Mouse (Mus musculus): ENCODE measurements around the gene Parl. TPM values are rescaled to one million over a fixed set of nuclear protein-coding genes. Genes with fewer than 3 reads are reported as not detected.
A peak's percentile ranks its signal among the peaks of the same experiment; 100 is the strongest.

The Parl gene
- polyA plus RNA-seq, 1 experiment from 2014 or later: 143 TPM

DNA sequence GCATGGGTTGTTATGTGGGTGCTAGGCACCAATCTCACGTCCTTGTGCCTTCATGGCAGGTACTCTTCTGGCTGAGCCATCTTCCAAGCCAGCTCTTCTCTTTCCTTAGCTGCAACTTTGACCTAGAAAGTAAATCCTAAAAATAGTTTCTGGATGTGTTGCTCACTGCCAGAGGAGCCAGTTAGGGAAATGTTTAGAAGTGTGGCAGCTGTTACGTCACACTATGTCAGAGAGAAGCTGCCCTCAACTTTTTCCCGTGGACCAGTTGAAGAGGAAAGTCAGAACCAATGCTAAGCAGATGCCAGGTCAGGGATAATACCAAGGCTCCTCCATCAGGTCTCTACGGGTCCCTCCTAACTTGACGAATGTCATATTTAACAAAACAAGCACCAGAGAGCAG, 22.8 kb downstream of the Parl start:
- no peaks in the 10 kb centered on the region for H3K4me1 ChIP-seq
- no peak overlapping the region for H3K4me3 ChIP-seq
- H3K27ac ChIP-seq: no peak overlapping the region
- peaks cover 73% of the 10 kb centered on the region for H3K36me3 ChIP-seq (replicated peaks)
- no peak for DNase-seq (ENCODE audit: extremely low spot score, low spot score)
- no peaks in the 10 kb centered on the region for H3K9me3 ChIP-seq
- no peaks in the 10 kb centered on the region for H3K27me3 ChIP-seq (ENCODE audit: poor library complexity, severe bottlenecking)
- 93% methylated on average over 5 of the region's 5 CpGs for whole genome bisulfite sequencing

DNA sequence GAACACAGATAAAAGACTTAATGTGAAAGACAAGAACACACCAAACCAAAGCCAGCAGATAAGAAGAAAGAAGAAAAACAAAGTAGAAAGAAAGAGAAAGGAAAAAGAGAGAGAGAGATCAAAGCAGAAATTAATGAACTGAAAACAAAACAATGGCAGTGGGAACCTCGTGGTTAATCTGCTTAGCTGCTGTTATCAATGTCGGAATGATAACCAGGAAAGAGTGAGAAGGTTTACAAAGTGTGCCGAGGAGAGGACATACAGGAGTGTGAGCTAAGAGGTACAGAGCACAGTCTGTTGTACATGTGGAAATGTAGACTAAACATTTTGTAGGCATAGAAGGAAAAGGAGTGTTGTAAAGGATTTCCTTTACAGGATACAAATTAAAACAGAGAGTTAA, 29.2 kb downstream of the Parl start:
- H3K27ac ChIP-seq: no peak overlapping the region
- WGBS: 34% methylated on average over 3 of the region's 3 CpGs
- peaks cover 9% of the 10 kb centered on the region for H3K36me3 ChIP-seq (replicated peaks)
- no peak overlapping the region for H3K4me3 ChIP-seq
- H3K9me3 ChIP-seq: no peaks in the 10 kb centered on the region
- no peak for DNase-seq (ENCODE audit: extremely low spot score, low spot score)
- H3K4me1 ChIP-seq: peaks cover 5% of the 10 kb centered on the region; the same call in 1 of the 2 replicates
- no peaks in the 10 kb centered on the region for H3K27me3 ChIP-seq (ENCODE audit: poor library complexity, severe bottlenecking)

DNA sequence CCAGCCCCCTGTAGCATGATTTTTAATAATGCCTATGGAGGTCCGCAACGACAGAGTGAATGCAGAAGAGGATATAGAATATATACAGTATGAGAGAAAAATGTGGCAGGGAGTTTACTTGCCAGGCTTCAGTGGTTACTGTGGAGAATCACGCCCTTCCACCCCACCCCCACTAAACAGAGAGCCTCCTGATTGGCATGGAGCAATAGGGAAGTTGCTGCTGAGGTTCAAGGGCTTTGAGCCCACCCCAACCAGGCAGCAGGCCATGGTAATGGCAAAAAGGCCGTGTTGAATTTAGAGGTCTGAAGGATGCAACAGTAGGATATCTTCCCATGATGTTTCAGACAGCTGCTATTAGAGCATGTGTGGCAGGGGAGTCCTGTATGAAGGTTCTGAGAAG, 30.8 kb downstream of the Parl start:
- Histone ChIP-seq H3K4me1 (peaks cover 5% of the 10 kb centered on the region; the same call in 1 of the 2 replicates), H3K27me3 (ENCODE audit: poor library complexity, severe bottlenecking) (no peaks in the 10 kb centered on the region), H3K27ac (no peak overlapping the region), H3K36me3 (replicated peaks) (no peaks in the 10 kb centered on the region), H3K4me3 (no peak overlapping the region), H3K9me3 (no peaks in the 10 kb centered on the region)
- DNase-seq (ENCODE audit: extremely low spot score, low spot score): no peak
- 85% methylated on average over 4 of the region's 4 CpGs for WGBS

DNA sequence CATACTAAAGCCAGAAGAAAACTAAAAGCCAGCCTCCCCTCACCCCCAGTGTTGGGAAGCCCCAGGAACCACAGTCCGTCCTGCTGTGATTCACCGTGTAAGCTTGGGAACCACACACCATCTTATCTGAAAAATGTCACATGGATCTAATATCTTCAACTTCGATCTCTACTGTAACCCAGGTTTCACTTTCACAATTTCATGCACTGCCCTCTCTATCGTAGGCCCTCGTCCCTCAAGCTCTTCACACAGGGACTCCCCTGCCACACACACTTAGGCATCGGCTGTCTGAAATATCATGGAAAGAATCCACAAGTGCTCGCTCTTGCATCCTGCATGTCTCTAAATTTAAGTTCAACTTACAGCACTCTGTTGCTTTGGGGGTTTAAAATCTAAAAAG, 37.1 kb downstream of the Parl start:
- 87% methylated on average over 7 of the region's 7 CpGs for WGBS
- no peak for DNase-seq (ENCODE audit: extremely low spot score, low spot score)
- H3K27me3 ChIP-seq (ENCODE audit: poor library complexity, severe bottlenecking): no peaks in the 10 kb centered on the region

DNA sequence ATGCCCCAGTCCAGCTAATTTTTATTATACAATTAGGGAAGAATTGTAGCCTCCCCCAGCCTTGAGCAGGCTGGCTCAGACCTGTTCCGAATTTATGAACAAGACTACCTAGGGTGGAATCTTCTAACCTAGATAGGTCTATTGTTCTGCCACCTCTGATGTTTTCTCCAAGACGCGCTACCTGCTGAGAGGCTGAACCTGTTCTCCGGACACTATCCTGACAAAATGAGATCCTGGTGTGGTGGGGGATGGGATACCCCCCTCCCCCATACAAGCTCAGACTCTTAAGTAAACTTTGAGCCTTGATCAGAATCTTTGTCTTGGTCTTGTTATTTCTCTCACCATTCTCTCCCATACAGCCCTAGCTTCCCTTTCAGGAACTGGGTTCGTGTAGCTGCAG, 44.3 kb downstream of the Parl start:
- Histone ChIP-seq H3K4me1 (no peaks in the 10 kb centered on the region), H3K9me3 (no peaks in the 10 kb centered on the region), H3K27me3 (ENCODE audit: poor library complexity, severe bottlenecking) (no peaks in the 10 kb centered on the region), H3K27ac (no peak overlapping the region), H3K4me3 (no peak overlapping the region), H3K36me3 (replicated peaks) (no peaks in the 10 kb centered on the region)
- DNase-seq (ENCODE audit: extremely low spot score, low spot score): no peak
- WGBS: 75% methylated on average over 5 of the region's 5 CpGs

More for the DNA sequence above, 37.1 kb downstream of the Parl start:
- H3K4me3 ChIP-seq: no peak overlapping the region
- H3K36me3 ChIP-seq (replicated peaks): no peaks in the 10 kb centered on the region
- H3K9me3 ChIP-seq: no peaks in the 10 kb centered on the region
- no peaks in the 10 kb centered on the region for H3K4me1 ChIP-seq
- H3K27ac ChIP-seq: no peak overlapping the region

DNA sequence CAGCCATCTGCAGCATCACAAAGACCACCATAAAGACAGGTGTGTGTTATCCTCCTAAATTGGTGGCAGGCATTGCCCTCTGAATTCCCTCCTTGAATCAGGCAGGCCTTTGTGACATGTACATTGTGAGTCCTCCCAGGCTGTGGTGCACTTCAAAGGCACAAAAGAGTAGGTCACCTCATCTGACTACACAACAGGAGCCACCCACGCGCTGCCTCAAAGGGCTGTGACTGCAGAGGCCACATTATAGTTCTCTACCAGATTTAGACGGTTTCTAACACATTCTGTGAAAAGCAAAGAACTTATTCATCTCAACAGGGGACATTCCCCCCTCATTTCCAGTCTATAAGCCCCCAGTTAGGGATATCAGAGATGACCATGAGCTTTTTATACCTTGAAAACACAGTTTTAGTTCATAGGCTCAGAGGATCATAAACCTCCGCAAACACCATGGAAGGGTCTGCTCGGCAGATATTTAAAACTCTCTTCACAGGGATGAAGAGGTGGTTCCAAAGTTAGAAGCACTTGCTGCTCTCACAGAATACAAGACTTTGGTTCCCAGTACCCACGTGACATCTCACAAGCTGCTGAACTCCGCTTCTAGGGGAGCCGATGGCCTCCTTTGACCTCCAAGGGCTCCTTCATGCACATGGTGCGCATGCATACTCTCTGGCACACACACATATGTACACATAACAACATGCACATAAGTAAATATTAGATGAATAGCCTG, 53.6 kb downstream of the Parl start:
- H3K27me3 ChIP-seq (ENCODE audit: poor library complexity, severe bottlenecking): no peaks in the 10 kb centered on the region
- no peaks in the 10 kb centered on the region for H3K4me1 ChIP-seq
- H3K4me3 ChIP-seq: no peak overlapping the region
- DNase-seq (ENCODE audit: extremely low spot score, low spot score): no peak
- H3K9me3 ChIP-seq: no peaks in the 10 kb centered on the region
- no peak overlapping the region for H3K27ac ChIP-seq
- no peaks in the 10 kb centered on the region for H3K36me3 ChIP-seq (replicated peaks)
- 88% methylated on average over 9 of the region's 9 CpGs for WGBS

DNA sequence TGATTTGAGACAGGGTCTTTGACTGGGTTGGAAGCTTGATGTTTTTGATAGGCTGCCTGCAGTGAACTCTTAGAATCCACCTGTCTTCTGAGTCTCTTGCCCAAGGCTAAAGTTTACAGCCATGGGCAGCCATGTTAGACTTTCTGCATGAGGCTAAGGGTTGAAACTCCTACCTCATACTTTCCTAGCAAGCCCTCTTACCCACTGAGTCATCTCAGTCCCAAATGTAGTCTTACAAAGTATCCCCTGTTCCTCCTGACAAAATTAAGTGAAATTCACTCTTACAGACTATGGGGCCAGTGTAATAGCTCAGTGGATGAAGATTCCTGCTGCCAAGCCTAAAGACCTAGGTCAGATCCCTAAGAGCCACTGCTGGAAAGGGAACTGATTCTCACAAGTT, 55.1 kb downstream of the Parl start:
- Histone ChIP-seq H3K9me3 (no peaks in the 10 kb centered on the region), H3K27ac (no peak overlapping the region), H3K27me3 (ENCODE audit: poor library complexity, severe bottlenecking) (peaks cover 5% of the 10 kb centered on the region), H3K4me3 (no peak overlapping the region), H3K4me1 (no peaks in the 10 kb centered on the region), H3K36me3 (replicated peaks) (no peaks in the 10 kb centered on the region)
- no peak for DNase-seq (ENCODE audit: extremely low spot score, low spot score)

DNA sequence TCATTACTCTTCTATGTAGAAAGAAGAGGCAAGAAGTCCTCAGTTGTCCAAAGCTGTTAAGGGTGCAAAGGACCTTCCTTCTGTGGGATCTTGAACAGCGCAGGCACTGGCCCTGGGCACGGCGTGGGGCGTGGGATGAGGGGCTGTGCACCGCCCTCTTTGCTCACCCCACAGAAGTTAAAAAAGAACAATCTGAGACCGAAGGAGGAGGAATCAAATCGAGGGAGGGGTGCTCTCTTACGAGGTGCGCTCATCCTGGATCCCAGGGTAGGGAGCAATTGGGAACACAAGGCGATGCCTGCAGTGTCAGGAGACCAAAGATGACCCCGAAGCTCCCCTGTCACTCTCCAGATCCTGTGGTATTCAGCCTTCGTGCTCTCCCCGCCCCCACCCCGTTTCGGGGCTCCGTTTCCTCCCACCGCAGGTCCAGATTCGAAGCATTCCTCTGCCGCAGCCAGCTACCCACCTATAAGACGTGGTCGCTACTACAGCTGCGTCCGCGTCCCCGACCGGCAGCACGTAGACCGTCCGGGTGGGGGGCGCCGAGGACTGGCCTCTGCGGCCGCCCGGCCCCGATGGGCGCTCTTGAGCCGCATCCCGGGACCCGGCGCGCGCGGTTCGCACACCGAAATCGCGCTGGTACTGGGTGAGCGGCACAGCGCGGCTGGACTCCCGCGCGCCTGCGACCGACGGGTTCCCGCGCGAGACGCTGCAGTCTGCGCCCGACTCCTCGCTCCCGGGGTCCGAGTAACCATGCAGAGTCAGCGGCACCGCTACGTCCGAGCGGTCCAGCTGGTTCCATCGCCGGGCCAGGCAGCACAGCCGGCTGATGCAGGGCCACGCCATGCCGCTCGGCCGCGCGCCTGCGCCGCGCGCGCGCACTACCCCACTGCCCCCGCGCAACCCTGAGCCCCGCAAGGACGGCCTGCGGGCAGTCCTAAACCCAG, 61.4 kb downstream of the Parl start, which contains the start of gene Map6d1:
TSS of gene Map6d1 (minus strand) at position 891 of the 947 bp plus-strand sequence.
- Histone ChIP-seq H3K36me3 (replicated peaks) (0 out of 2 replicates have a peak, but pooled peaks cover 2% of the 10 kb centered on the region), H3K4me3 (peak within 1 kb of the TSS; percentile 85), H3K27ac (peak within 1 kb of the TSS; percentile 87), H3K4me1 (peaks cover 26% of the 10 kb centered on the region), H3K9me3 (no peaks in the 10 kb centered on the region), H3K27me3 (ENCODE audit: poor library complexity, severe bottlenecking) (peaks cover 39% of the 10 kb centered on the region)
- DNase-seq (ENCODE audit: extremely low spot score, low spot score): peak; percentile 62
- under 1% methylated on average over 90 of the region's 90 CpGs for WGBS

DNA sequence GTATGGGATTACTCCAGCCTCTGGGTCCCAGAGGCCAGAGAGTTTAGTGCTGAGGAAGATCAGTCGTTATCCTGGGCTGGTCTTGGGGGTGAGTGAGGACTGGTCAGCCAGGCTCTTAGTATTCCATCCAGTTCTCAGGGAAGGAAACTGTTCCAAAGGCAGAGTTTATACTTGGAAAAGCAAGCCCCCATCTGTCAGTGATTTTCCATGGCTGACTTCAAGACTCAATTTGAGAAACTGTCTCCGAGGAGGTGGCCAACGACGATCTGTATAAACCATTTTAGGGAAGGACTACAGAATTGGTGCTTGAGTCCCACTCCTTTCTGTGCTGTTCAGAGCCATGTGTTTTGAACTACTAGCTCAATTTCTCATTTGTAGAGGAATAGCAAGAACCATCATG, 63.5 kb downstream of the Parl start:
- Histone ChIP-seq H3K4me3 (no peak overlapping the region), H3K9me3 (no peaks in the 10 kb centered on the region), H3K36me3 (replicated peaks) (peaks cover 16% of the 10 kb centered on the region), H3K27me3 (ENCODE audit: poor library complexity, severe bottlenecking) (peaks cover 39% of the 10 kb centered on the region), H3K4me1 (peaks cover 26% of the 10 kb centered on the region), H3K27ac (no peak overlapping the region)
- no peak for DNase-seq (ENCODE audit: extremely low spot score, low spot score)
- 87% methylated on average over 4 of the region's 4 CpGs for WGBS

DNA sequence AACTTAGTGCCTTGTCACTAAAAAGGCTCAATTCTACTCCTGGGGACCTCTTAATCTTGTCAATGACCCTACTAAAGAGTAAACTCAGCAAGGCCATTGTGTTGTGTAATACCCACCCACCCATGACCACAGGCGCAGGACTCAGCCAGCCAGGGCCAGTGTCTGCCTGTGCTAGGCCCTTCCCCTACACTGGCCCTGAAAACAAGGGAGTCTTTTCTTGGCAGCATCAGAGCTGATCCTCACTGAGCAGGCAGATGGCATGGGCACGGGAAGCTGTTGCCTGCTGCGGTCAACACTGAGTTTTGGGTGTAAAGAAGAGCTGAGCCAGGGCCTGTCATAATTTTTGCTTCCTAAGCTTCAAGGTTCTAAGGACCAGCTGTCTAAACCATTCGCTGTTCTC, 64.8 kb downstream of the Parl start:
- Histone ChIP-seq H3K27ac (no peak overlapping the region), H3K4me1 (peaks cover 26% of the 10 kb centered on the region)

DNA sequence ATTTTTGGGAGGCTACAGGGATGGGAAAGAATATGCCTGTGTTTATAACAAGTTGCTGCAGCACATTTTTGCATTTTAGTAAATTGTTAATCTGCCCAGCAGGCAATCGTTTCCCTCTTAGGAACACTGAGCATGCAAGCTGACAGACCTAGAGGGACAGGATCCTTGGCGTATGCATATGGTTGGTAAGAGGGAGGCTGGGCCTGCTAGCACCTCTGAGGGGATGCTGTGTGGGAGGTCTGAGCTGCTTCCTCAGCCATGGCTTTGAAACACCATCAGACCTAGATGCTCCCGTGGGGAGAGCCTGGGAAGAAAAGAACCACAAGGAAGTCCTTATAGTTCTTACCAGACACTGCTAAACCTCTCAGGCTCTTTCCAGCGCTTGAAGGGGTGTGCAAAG, 67.8 kb downstream of the Parl start:
- 77% methylated on average over 4 of the region's 4 CpGs for WGBS
- Histone ChIP-seq H3K27ac (no peak overlapping the region), H3K27me3 (ENCODE audit: poor library complexity, severe bottlenecking) (peaks cover 10% of the 10 kb centered on the region), H3K9me3 (no peaks in the 10 kb centered on the region), H3K4me3 (no peak overlapping the region), H3K4me1 (peaks cover 15% of the 10 kb centered on the region), H3K36me3 (replicated peaks) (peaks cover 54% of the 10 kb centered on the region)
- no peak for DNase-seq (ENCODE audit: extremely low spot score, low spot score)

More for the DNA sequence above, 64.8 kb downstream of the Parl start:
- Histone ChIP-seq H3K9me3 (no peaks in the 10 kb centered on the region), H3K36me3 (replicated peaks) (peaks cover 25% of the 10 kb centered on the region), H3K27me3 (ENCODE audit: poor library complexity, severe bottlenecking) (peaks cover 37% of the 10 kb centered on the region), H3K4me3 (no peak overlapping the region)
- 63% methylated on average over 4 of the region's 4 CpGs for WGBS
- DNase-seq (ENCODE audit: extremely low spot score, low spot score): no peak
